22 mouse cellular contexts compared by ENCODE assay signal in genomic region chr4:69459990-69460389, GRCm38 (mm10).
"Had no signal": no experiment of that assay in that cellular context is flagged by ENCODE, and none has a peak within 500 bp of the region (broad histone marks: within the 10 kb centered on the region; RNA-seq: fewer than 3 reads in every experiment).

No protein-coding gene starts in this region.

- H3K4me2 ChIP-seq: limb, embryonic 15.5 days; liver, embryonic 11.5 days; lung, embryonic 14.5 days; midbrain, embryonic 12.5 days; midbrain, embryonic 15.5 days; neural tube, embryonic 12.5 days; neural tube, embryonic 15.5 days had no signal

- H3K27me3 ChIP-seq: limb, embryonic 15.5 days; midbrain, embryonic 12.5 days; midbrain, embryonic 15.5 days; neural tube, embryonic 12.5 days; neural tube, embryonic 15.5 days had no signal

- H3K4me1 ChIP-seq: limb, embryonic 15.5 days; midbrain, embryonic 12.5 days; midbrain, embryonic 15.5 days; neural tube, embryonic 12.5 days; neural tube, embryonic 15.5 days had no signal

- DNase-seq: kidney, adult 18-20 months; kidney, postnatal 36 days; left cerebral cortex, postnatal 4 days; liver, postnatal 0 days; lung, embryonic 14.5 days; right cerebral cortex, adult 18-20 months; right cerebral cortex, postnatal 14 days; right cerebral cortex, postnatal 4 days; thymus, adult 2 months; thymus, postnatal 25 days had no signal

- ATAC-seq: inflammation-experienced regulatory T-cells, adult 6 months; intestine, embryonic 16.5 days; liver, postnatal 0 days; lung, postnatal 0 days; midbrain, embryonic 15.5 days had no signal

- H3K4me3 ChIP-seq: limb, embryonic 15.5 days; midbrain, embryonic 12.5 days; midbrain, embryonic 15.5 days; neural tube, embryonic 12.5 days; neural tube, embryonic 15.5 days had no signal

- H3K9ac ChIP-seq: limb, embryonic 15.5 days; liver, embryonic 14.5 days; liver, postnatal 0 days; lung, embryonic 14.5 days; midbrain, embryonic 12.5 days; midbrain, embryonic 15.5 days; neural tube, embryonic 12.5 days; neural tube, embryonic 15.5 days had no signal

- H3K27ac ChIP-seq: limb, embryonic 15.5 days; liver, embryonic 14.5 days; macrophage; midbrain, embryonic 12.5 days; midbrain, embryonic 15.5 days; neural tube, embryonic 12.5 days; neural tube, embryonic 15.5 days; stomach, postnatal 0 days had no signal

- H3K9me3 ChIP-seq: limb, embryonic 15.5 days; midbrain, embryonic 12.5 days; midbrain, embryonic 15.5 days; neural tube, embryonic 12.5 days; neural tube, embryonic 15.5 days had no signal

- H3K36me3 ChIP-seq: limb, embryonic 15.5 days; midbrain, embryonic 12.5 days; midbrain, embryonic 15.5 days; neural tube, embryonic 12.5 days; neural tube, embryonic 15.5 days had no signal
